In the genomic region with DNA sequence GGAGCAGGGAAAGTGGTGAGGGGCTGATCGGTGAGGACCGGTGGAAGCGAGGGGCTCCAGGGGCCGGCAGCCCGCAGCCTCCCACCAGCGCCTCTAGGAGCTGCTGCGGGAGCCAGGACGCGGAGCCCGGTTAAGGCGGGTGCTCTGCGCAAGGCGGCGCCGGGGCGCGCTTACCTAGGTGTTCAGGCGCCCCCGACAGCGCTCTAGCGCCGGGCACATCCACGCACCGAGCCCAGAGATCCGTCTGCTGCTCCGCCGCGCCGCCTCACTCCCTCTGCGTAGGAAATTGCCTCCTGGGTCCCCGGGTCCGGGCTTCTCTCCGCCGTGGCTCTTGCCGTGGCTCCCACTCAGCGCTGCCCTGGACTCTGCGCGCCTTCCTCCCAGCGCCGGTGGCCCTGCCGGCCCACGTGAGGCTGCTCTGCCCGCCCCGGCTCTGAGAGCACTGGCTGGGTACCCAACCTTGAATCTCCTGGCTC, we compare ENCODE assay signal across 9 mouse cellular contexts. TPM values are rescaled to one million over a fixed set of nuclear protein-coding genes. Genes with fewer than 3 reads are reported as not detected.
DNase-seq lines count a peak whose midpoint lies in the region; ATAC-seq lines count a peak whose summit lies in the region.
"Had no signal": no experiment of that assay in that cellular context is flagged by ENCODE, and none has a peak within 500 bp of the region (broad histone marks: within the 10 kb centered on the region; RNA-seq: fewer than 3 reads in every experiment).

A gene (minus strand): TSS at position 371 of the 476 bp plus-strand sequence.

- H3K27me3 ChIP-seq in heart, embryonic 12.5 days (replicated peaks) = peaks cover 47% of the 10 kb centered on the region
- peaks cover 35% of the 10 kb centered on the region for H3K27me3 ChIP-seq in forebrain, embryonic 16.5 days (replicated peaks; ENCODE audit: control insufficient read depth, insufficient read depth, low read length)
- no peaks in the 10 kb centered on the region; the same call in 1 of the 2 replicates for H3K27me3 ChIP-seq in midbrain, embryonic 16.5 days (ENCODE audit: control insufficient read depth, insufficient read depth, low read depth, low read length)

- peak within 1 kb of the TSS; percentile 94 for H3K4me2 ChIP-seq in heart, embryonic 12.5 days
- peak within 1 kb of the TSS; percentile 63 for H3K4me2 ChIP-seq in forebrain, embryonic 16.5 days (ENCODE audit: low read length)
- peak within 1 kb of the TSS; percentile 94 for H3K4me2 ChIP-seq in midbrain, embryonic 16.5 days (ENCODE audit: low read length)

- 0% methylated on average over 44 of the region's 44 CpGs for WGBS in heart, embryonic 12.5 days
- 0% methylated on average over 41 of the region's 44 CpGs for WGBS in forebrain, embryonic 16.5 days
- under 1% methylated on average over 42 of the region's 44 CpGs for WGBS in midbrain, embryonic 16.5 days

- no peaks in the 10 kb centered on the region for H3K36me3 ChIP-seq in heart, embryonic 12.5 days
- no peaks in the 10 kb centered on the region for H3K36me3 ChIP-seq in forebrain, embryonic 16.5 days (ENCODE audit: control insufficient read depth, insufficient read depth)
- no peaks in the 10 kb centered on the region for H3K36me3 ChIP-seq in midbrain, embryonic 16.5 days (ENCODE audit: control insufficient read depth, insufficient read depth, low read length)

- peak; percentile 60 for ATAC-seq in heart, embryonic 12.5 days (ENCODE audit: insufficient number of reproducible peaks, low FRiP score)
- ATAC-seq in forebrain, embryonic 16.5 days = peak; percentile 77
- peak; percentile 83 for ATAC-seq in midbrain, embryonic 16.5 days

- H3K4me3 ChIP-seq in heart, embryonic 12.5 days = peak within 1 kb of the TSS; percentile 60
- H3K4me3 ChIP-seq in forebrain, embryonic 16.5 days (replicated peaks; ENCODE audit: low read length) = peak within 1 kb of the TSS; percentile 49
- peak within 1 kb of the TSS; percentile 51 for H3K4me3 ChIP-seq in midbrain, embryonic 16.5 days (ENCODE audit: low read depth, low read length)

- H3K9me3 ChIP-seq in heart, embryonic 12.5 days (replicated peaks) = 0 out of 2 replicates have a peak, but pooled peaks cover 5% of the 10 kb centered on the region
- H3K9me3 ChIP-seq in forebrain, embryonic 16.5 days (ENCODE audit: control insufficient read depth, low read length) = no peaks in the 10 kb centered on the region
- H3K9me3 ChIP-seq in midbrain, embryonic 16.5 days (replicated peaks; ENCODE audit: control insufficient read depth, low read length, poor library complexity, severe bottlenecking) = no peaks in the 10 kb centered on the region

- no peak for DNase-seq in heart, postnatal 25 days (ENCODE audit: low spot score)
- DNase-seq in adrenal gland, adult 8-10 months = no peak
- peak; percentile 32 to 62 for DNase-seq in kidney, postnatal 25 days
- no peak for DNase-seq in urinary bladder, postnatal 10 days (ENCODE audit: low spot score)
- DNase-seq in c-Kit-positive CD71-positive TER-119-positive erythroid progenitor cells, embryonic 14.5 days (ENCODE audit: low spot score) = no peak

- intact Hi-C loops in heart, postnatal 25 days (cut with DNase I) = no loop called here

- H3K27ac ChIP-seq in heart, embryonic 12.5 days (ENCODE audit: poor library complexity, severe bottlenecking) = no peak within 1 kb of the TSS
- H3K27ac ChIP-seq in forebrain, embryonic 16.5 days (ENCODE audit: low read length) = no peak within 1 kb of the TSS
- peak within 1 kb of the TSS; percentile 48 for H3K27ac ChIP-seq in midbrain, embryonic 16.5 days (ENCODE audit: low read length)

- peaks cover 26% of the 10 kb centered on the region for H3K4me1 ChIP-seq in heart, embryonic 12.5 days (replicated peaks)
- peaks cover 11% of the 10 kb centered on the region for H3K4me1 ChIP-seq in forebrain, embryonic 16.5 days (replicated peaks; ENCODE audit: control insufficient read depth, insufficient read depth, low read length)
- peaks cover 9% of the 10 kb centered on the region for H3K4me1 ChIP-seq in midbrain, embryonic 16.5 days (ENCODE audit: control insufficient read depth, insufficient read depth, low read length)

- H3K9ac ChIP-seq in heart, embryonic 12.5 days = peak within 1 kb of the TSS; percentile 73
- peak within 1 kb of the TSS; percentile 56 for H3K9ac ChIP-seq in forebrain, embryonic 16.5 days (replicated peaks; ENCODE audit: low read depth, low read length)
- peak within 1 kb of the TSS; percentile 74 for H3K9ac ChIP-seq in midbrain, embryonic 16.5 days (ENCODE audit: low read depth, low read length)

RNA-seq across cellular contexts. Expression of the gene that starts here (rescaled TPM):
- 3.0 and 3.6 TPM in 2 replicates for polyA plus RNA-seq in heart, embryonic 12.5 days (2016; fragmentation: Nextera tagmentation; extraction: Ambion mirVana)
- under 1 TPM in 1 of 2 experiments, not detected in 1; 0.06 TPM for total RNA-seq in heart, postnatal 25 days (2021)
- total RNA-seq in adrenal gland, adult 8-10 months (2022) = 10 to 100 TPM; 10.8 to 21.6 (median 13.5) TPM
- polyA plus RNA-seq in forebrain, embryonic 16.5 days (2015; fragmentation: Nextera tagmentation; extraction: Ambion mirVana) = 1.7 and 2.6 TPM in 2 replicates
- 5.7 and 5.9 TPM in 2 replicates for polyA plus RNA-seq in midbrain, embryonic 16.5 days (2015; fragmentation: Nextera tagmentation; extraction: Ambion mirVana)
- polyA plus RNA-seq: spleen, adult 2 months had no signal

Comparison
In these comparisons a context has a peak if more than half of its experiments do, and no peak if none do; other contexts are left out.
1. RNA of the gene that starts here (total RNA-seq): 10.8 to 21.6 TPM in adrenal gland, adult 8-10 months; 0.06 TPM in heart, postnatal 25 days; every median in the first group is over 10 times any median in the second.
2. DNase-seq: peak in kidney, postnatal 25 days (2 of 2); none in heart, postnatal 25 days (single experiment), adrenal gland, adult 8-10 months (single experiment), urinary bladder, postnatal 10 days (single experiment) and c-Kit-positive CD71-positive TER-119-positive erythroid progenitor cells, embryonic 14.5 days (single experiment).
3. Peak in every context shown above with its lines, with median percentiles within 50 percentile points of each other: ATAC-seq, H3K4me2 ChIP-seq, H3K4me3 ChIP-seq and H3K9ac ChIP-seq.